Mouse (Mus musculus) heart, adult 18-20 months (tissue): ENCODE data around the gene Srcap. TPM values are rescaled to one million over a fixed set of nuclear protein-coding genes. Genes with fewer than 3 reads are reported as not detected.

Experiments
- DNase-seq, 2 experiments: peaks; one replicate each; pipeline ENCODE4 v3.0.0; 2021 to 2022; ENCODE audit warnings: mixed read lengths in 1 of 2
- microRNA-seq, 2 experiments: library from miRNA; unstranded; fragments of <30 nt; microRNA quantifications; one replicate each; pipeline ENCODE4 v1.2.0; 2022
- total RNA-seq, 2 experiments: library from RNA; stranded (reverse); gene quantifications; 2 replicates each; pipeline ENCODE4 v1.2.3; 2021

The Srcap gene
- total RNA-seq, 2 experiments from 2014 or later: 47.1 to 56.4 TPM

DNA sequence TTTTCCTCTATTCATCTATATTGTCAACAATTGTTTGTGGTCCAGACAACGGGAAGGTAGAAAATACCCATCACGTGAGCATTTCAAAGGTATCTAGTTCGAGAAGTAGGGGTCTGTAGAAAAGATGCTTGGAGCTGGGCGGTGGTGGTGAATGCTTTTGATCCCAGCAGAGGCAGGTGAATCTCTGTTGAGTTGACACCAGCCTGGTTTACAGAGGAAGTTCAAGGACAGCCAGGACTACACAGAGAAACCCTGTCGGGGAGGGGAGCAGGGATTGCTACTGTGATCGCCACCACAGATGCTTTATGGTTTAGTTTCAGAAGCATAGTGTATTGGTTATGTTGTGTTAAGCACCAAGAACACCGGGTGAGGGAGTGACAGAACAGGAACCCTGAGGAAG, 62.3 kb downstream of the Srcap start:
- DNase-seq: no peak

DNA sequence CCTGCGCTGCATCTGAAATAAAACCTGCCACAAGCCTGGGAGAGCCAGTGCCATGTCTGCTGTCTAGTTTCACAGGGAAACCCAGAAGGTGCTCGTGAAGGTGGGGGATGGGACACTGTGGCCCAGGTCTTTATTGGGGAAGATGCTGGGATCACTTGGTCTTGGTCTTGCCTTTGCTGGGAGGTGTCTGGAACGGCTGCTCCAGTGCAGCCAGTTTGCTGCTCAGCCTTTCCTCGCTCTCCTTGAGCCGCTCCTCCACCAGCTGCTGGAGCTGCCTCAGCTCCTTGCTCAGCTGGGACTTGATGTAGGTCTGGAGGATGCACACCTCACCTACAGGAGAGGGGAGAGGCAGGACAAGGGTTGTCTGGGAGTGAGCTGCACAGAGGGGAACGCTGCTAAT, 71.5 kb downstream of the Srcap start:
- no peak for DNase-seq

DNA sequence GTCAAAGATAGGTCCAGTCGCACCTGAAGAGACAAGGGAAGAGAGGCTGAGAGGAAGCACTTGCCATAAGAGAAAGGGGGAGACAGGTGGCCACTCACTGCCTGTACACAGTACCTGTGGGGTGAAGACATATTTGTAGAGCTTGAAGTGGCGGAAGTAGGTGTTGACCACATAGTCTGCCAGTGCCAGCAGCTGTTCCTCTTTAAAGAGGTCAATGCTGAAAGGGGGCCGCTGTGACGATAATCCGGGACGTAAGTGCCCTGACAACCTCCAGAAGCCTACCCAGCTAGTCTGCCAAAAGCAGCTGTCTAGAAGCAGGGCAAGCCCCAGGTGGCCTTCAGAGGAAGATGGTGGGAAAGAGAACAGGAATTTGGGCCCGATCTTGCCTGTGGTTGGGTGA, 73.2 kb downstream of the Srcap start:
- no peak for DNase-seq

- no peak for DNase-seq
Measured at GRCm38 (mm10) chr7:127586149-127586548, 74.4 kb downstream of the Srcap start.

- no peak for DNase-seq
Measured at GRCm38 (mm10) chr7:127587196-127587595, 75.4 kb downstream of the Srcap start.

- peak; percentile 94 to 98 for DNase-seq
Measured at GRCm38 (mm10) chr7:127588011-127588871, 76.5 kb downstream of the Srcap start, which contains the start of the genes Ccdc189 and Rnf40. Gene Ccdc189 (minus strand): TSS chr7:127588595. Gene Rnf40 (plus strand): TSS chr7:127588767.

GRCm38 (mm10) chr7:127588901-127589300, 77.1 kb downstream of the Srcap start:
- no peak for DNase-seq

- DNase-seq: no peak
Measured at GRCm38 (mm10) chr7:127589637-127590036, 77.9 kb downstream of the Srcap start.

DNA sequence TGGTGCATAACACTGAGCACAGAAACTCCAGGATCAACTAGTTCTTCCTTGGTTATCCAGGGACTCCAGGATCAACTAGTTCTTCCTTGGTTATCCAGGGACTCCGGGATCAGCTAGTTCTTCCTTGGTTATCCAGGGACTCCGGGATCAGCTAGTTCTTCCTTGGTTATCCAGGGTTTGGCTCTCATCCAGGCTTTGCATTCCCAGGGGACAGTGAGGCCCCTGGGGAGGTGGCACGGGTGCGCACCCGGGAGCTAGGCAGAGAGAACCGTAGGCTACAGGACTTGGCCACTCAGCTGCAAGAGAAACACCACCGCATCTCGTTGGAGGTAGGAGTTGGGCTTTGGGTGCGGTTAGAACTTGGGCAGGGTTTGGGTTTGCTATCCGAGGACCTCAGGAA, 79.3 kb downstream of the Srcap start:
- no peak for DNase-seq

DNA sequence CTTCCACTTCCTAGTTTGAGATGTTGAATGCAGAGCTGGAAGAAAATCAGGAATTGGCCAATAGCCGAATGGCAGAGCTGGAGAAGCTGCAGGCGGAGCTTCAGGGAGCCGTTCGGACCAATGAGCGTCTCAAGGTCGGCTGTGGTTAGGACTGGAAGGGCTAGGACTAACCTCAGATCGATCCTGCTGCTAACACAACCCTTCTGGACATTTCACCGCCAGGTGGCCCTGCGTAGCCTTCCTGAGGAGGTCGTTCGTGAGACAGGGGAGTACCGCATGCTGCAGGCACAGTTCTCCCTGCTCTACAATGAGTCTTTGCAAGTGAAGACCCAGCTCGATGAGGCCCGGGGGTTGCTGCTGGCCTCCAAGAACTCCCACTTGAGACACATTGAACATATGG, 80.8 kb downstream of the Srcap start:
- no peak for DNase-seq

GRCm38 (mm10) chr7:127596747-127597146, 85.0 kb downstream of the Srcap start:
- no peak for DNase-seq

GRCm38 (mm10) chr7:127600612-127601011, 88.8 kb downstream of the Srcap start:
- no peak for DNase-seq

DNA sequence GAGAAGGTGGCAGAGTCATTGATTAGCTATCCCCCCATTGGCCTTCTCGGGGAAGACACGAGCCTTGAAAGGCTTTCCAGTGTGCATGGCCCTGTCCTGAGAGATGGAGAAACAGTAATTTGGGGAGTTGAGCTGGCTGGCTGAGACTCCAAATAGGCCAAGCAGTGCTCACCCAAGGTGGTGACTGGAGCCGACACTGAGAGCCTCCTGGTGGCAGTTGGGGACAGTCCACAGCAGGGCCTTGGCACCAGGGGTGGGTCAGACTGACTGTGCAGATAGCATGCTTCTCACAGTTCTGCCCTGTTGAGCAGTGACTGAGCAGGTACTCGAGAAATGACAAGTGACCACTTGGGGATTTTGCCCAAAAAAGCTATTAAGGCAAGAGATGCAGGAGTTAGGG, 90.0 kb downstream of the Srcap start:
- DNase-seq: no peak

- DNase-seq: no peak
Measured at GRCm38 (mm10) chr7:127602903-127603302, 91.1 kb downstream of the Srcap start.

GRCm38 (mm10) chr7:127604256-127604655, 92.5 kb downstream of the Srcap start:
- DNase-seq: no peak

DNA sequence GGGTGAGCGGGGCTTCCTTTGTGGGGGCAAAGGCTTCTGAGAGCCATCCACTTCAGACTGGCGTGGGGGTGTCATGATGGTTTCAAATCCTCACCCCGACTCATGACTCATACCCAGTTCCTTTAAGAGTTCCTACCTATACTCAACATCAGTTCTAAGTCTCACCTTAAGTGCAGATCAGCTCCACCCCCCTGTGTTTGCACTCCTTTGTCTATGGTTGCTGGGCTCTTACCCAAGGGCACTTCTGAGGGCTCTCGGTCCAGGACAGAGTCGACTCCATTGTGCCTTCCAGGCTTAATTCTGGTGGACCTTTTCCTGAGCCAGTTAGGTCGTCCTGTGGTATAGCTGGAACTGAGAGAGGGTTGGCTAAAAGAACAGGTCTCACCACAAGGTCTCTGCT, 95.4 kb downstream of the Srcap start:
- DNase-seq: no peak

Small RNA genes within 50 kb of the gene (microRNA-seq; reads per million reads assigned to microRNA genes)
- gene Gm47278 (0 reads per million in 2 experiments), gene Mir7060 (0 reads per million in 2 experiments)

Other genes starting within 250 kb of the Srcap start
- 10 to 100 TPM; 29.5 to 31.7 TPM for gene Sephs2, start 237.9 kb upstream of the Srcap start, total RNA-seq
- gene Itgal, start 215.7 kb upstream of the Srcap start, total RNA-seq: 1 to 10 TPM; 1.9 to 4.1 TPM
- 10 to 100 TPM; 35.9 to 42.9 TPM for gene Zfp768, start 166.4 kb upstream of the Srcap start, total RNA-seq
- 1 to 10 TPM; 3.4 to 5.1 TPM for gene Zfp747, start 135.9 kb upstream of the Srcap start, total RNA-seq
- gene 9130019O22Rik, start 124.8 kb upstream of the Srcap start, total RNA-seq: 1 to 10 TPM; 1.6 to 1.7 TPM
- gene E430018J23Rik, start 118.4 kb upstream of the Srcap start, total RNA-seq: 1 to 10 TPM; 3.4 to 3.7 TPM
- 1 to 10 TPM; 2.4 to 3.3 TPM for gene Zfp764, start 105.2 kb upstream of the Srcap start, total RNA-seq
- 1 to 10 TPM; 1.7 to 2.4 TPM for gene Zfp688, start 89.9 kb upstream of the Srcap start, total RNA-seq
- 1 to 10 TPM; 1.3 TPM for gene Zfp689, start 62.8 kb upstream of the Srcap start, total RNA-seq
- 10 to 100 TPM; 21.1 to 22.2 TPM for gene Prr14, start 52.4 kb upstream of the Srcap start, total RNA-seq
- gene Fbrs, start 32.8 kb upstream of the Srcap start, total RNA-seq: 10 to 100 TPM; 24.2 to 31.1 TPM
- gene Gm42715, start 7.6 kb downstream of the Srcap start, total RNA-seq: 10 to 100 TPM in 1 of 2 experiments, 1 to 10 TPM in 1; 9.7 to 11.4 TPM
- gene Tmem265, start 49.4 kb downstream of the Srcap start, total RNA-seq: not detected
- gene Phkg2, start 61.4 kb downstream of the Srcap start, total RNA-seq: 10 to 100 TPM; 14.9 to 16.4 TPM
- 10 to 100 TPM; 12.6 to 15.4 TPM for gene Ccdc189, start 76.6 kb downstream of the Srcap start, total RNA-seq
- 10 to 100 TPM; 41.0 to 42.8 TPM for gene Rnf40, start 76.8 kb downstream of the Srcap start, total RNA-seq
- gene Zfp629, start 103.8 kb downstream of the Srcap start, total RNA-seq: 10 to 100 TPM; 16.5 TPM
- 10 to 100 TPM; 34.1 to 35.4 TPM for gene Bcl7c, start 196.9 kb downstream of the Srcap start, total RNA-seq
- gene Ctf1, start 200.8 kb downstream of the Srcap start, total RNA-seq: 1 to 10 TPM; 8.8 to 9.7 TPM
- gene Ctf2, start 220.2 kb downstream of the Srcap start, total RNA-seq: not detected
- gene Fbxl19, start 232.6 kb downstream of the Srcap start, total RNA-seq: 1 to 10 TPM; 3.3 to 4.0 TPM